Mouse (Mus musculus): ENCODE measurements around the gene Wnt10a. TPM values are rescaled to one million over a fixed set of nuclear protein-coding genes. Genes with fewer than 3 reads are reported as not detected.

The Wnt10a gene
- total RNA-seq (2023) = not detected

DNA sequence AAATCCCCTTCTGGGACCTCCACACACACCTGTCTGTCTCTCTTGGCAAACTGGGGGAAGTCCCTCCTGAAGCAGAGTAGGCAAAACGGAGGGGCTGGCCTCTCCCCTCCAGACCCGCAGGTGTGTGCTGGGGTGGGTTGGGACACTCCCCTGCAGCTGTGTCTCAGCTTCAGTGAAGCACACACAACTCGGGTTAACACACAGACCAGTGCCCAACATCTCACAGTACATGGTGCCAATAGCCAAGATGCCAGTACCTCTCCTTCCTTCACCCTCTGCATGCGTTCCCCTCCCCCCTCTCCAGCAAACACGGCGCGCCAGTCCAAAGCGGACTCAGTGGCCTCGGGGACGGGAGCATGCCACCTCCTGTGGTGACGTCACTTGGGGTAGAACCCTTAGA is at the start of gene Wnt10a:
Wnt10a (plus strand) TSS at position 268 of the 400 bp plus-strand sequence.

DNA sequence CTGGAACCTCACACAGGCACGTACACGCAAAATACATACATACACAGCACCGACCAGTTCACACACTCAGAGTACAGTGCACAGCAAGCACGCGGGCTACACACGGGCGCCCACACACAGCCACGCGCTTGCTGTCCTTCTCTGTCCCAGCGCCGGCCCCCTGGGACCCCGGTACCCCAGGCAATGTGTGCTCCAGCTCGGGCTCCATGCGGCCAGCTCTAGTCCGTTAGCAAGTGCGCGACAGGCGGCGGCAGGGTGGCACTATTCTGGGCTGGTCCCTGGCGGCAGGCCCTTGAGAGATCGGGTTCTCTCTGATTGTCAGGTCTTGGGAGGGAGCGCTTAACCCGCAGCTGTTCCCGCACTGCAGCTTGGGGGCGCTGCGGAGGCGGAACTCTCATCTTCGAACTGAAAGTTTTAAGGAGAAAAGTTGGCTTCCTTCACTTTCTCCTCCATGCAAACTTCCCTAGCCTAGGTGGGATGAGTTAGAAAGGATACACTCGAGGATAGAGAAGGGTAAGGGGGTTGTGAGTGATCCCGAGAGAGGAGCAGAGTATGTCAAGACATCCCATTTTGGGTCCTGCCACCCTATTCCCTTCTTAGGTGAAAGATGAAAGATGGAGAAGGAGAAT is 42.6 kb upstream of the Wnt10a start, which contains the start of gene Prkag3:
Prkag3 (minus strand) TSS at position 579 of the 629 bp plus-strand sequence.

DNA sequence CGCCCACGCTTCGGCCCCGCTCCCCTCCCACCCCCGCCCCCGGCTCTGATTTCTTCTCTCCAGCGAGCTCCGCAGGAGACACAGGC is 19.6 kb upstream of the Wnt10a start, which contains the start of gene Wnt6:
Wnt6 (plus strand) TSS at position 48 of the 86 bp plus-strand sequence.

Other genes with a start within 250 kb of the Wnt10a start
- gene Plcd4, start 248.6 kb upstream of the Wnt10a start, total RNA-seq (2023) = under 1 TPM in 1 of 2 experiments, not detected in 1; 0.20 TPM
- 10 to 100 TPM; 17.2 to 19.1 TPM for gene Usp37, start 247.2 kb upstream of the Wnt10a start, total RNA-seq (2023)
- gene Zfp142, start 203.3 kb upstream of the Wnt10a start, total RNA-seq (2023) = 10 to 100 TPM; 18.2 to 24.7 TPM
- gene Bcs1l, start 203.2 kb upstream of the Wnt10a start, total RNA-seq (2023) = 1 to 10 TPM; 7.9 to 8.3 TPM
- 10 to 100 TPM; 43.7 to 50.1 TPM for gene Rnf25, start 190.1 kb upstream of the Wnt10a start, total RNA-seq (2023)
- 1 to 10 TPM in 1 of 2 experiments, under 1 TPM in 1; 0.64 to 2.1 TPM for gene Stk36, start 190.1 kb upstream of the Wnt10a start, total RNA-seq (2023)
- gene Ttll4, start 129.8 kb upstream of the Wnt10a start, total RNA-seq (2023) = 10 to 100 TPM; 15.2 to 20.1 TPM
- 10 to 100 TPM; 33.1 to 41.0 TPM for gene Cyp27a1, start 77.9 kb upstream of the Wnt10a start, total RNA-seq (2023)
- not detected for gene Prkag3, start 42.3 kb upstream of the Wnt10a start, total RNA-seq (2023)
- gene Wnt6, start 19.6 kb upstream of the Wnt10a start, total RNA-seq (2023) = 1 to 10 TPM; 1.7 to 1.8 TPM
- not detected for gene Cdk5r2, start 63.4 kb downstream of the Wnt10a start, total RNA-seq (2023)
- not detected for gene Fev, start 93.9 kb downstream of the Wnt10a start, total RNA-seq (2023)
- gene Cryba2, start 101.6 kb downstream of the Wnt10a start, total RNA-seq (2023) = not detected
- gene Cfap65, start 144.1 kb downstream of the Wnt10a start, total RNA-seq (2023) = not detected
- under 1 TPM; 0.31 to 0.57 TPM for gene Ihh, start 160.2 kb downstream of the Wnt10a start, total RNA-seq (2023)